Mouse (Mus musculus) lung, postnatal 4 days (tissue): Measurements from ENCODE around the gene Zfp52.

ENCODE experiments used
- DNase-seq, 2 experiments: peaks; one replicate each; pipeline ENCODE4 v3.0.0; 2021

The Zfp52 gene

DNA sequence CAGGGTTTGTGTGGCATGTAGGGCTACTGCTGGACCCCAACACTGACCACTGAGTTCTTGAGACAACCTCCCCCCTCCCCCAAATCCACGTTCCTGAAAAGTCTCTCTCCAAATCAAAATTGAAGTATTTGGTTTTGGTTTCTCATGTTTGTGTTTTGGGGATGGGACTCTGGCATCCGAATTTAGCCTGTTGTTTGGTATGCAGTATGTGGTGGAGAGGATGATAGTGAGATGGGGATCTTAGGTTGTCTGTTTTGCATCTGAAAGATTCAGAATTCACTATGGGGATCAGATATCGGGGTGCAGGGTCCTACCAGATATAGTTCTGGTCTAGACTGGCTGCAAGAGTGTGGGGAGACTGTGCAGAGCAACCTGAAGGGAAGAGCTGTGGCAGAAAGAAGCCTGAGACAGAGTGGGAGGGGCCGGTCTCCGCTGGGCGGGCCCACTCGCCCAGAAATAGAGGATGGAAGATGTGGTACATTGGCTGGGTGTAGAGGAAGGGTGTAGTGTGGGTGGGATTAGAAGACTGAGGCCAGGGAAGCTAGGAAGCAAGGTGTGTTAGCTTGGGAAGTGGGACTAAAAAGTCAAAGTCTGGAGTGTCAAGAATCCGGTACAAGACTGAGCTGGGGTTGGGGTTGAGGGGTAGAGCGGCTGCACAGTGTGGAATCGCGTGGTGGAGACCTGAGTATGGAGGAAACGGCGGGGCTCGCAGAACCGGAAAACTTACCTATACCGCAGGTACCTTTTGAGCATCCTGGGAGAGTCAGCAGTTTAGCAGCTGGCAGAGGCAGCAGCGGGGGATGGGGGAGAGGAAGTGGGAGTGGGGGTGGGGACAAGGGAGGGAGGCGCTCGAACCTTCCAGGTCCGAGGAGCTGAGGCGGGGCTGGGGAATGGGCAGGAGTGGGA, at the start of gene Zfp52:
Gene Zfp52, plus strand, starts transcription at position 444 of the 906 bp plus-strand sequence.
- DNase-seq: peak; percentile 70 to 80

DNA sequence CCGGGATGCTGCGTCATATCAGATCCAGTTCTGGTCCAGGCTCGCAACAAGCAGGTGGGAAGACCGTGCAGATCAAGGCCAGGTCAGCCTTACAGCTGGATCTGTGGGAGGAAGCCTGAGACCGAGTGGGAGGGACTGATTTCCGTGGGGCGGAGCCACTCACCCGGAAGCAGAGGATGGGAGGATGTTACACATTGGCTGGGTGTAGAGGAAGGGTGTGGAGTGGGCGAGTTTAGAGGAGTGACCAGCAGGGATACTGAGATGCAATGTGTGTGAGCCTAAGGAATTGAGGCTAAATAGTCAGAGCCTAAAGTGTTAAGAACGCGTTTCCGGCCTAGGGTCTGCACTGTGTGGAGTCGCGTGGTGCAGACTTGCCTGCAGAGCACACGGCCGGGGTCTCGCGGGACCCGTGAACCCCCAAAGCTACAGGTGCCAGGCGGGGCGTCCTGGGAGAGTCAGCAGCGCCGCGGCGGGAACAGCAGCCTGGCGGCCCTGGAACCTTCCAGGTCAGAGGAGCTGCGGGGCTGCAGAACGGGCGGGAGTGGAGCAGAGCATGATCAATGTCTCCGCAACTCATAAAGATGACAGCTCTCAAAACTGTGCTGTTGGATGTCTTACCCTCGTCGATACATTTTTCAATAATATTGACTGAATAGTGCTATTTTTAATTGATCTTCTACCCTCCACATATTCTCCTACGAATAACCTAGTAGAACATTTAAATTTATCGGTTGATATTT, 46.4 kb upstream of the Zfp52 start, which contains the start of gene Zfp53:
Gene Zfp53, plus strand, starts transcription at position 239 of the 740 bp plus-strand sequence.
- peak; percentile 92 for DNase-seq

GRCm38 (mm10) chr17:21489500-21490001, 45.8 kb upstream of the Zfp52 start:
- no peak for DNase-seq

DNA sequence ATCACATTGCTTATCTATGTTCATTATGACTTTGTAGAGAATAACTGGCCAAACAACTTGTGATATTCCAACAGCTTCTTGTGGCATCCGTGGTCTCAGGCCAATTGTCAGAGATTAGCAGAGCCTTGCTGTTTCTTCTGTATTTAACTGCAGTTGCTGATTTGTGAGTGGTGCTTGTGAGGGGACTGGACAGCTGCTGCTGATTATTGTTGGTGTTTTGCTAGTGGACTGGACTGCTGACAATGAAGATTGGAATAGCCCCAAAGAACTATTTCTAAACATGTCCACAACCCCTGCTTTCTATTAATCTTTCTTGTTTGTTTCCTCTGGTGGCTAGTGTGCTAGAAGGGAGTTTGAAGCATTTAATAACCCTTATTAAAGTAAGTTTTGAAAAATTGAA, 34.0 kb upstream of the Zfp52 start:
- no peak for DNase-seq

GRCm38 (mm10) chr17:21504524-21504923, 30.8 kb upstream of the Zfp52 start:
- DNase-seq: no peak

GRCm38 (mm10) chr17:21506258-21506657, 29.1 kb upstream of the Zfp52 start:
- DNase-seq: no peak

DNA sequence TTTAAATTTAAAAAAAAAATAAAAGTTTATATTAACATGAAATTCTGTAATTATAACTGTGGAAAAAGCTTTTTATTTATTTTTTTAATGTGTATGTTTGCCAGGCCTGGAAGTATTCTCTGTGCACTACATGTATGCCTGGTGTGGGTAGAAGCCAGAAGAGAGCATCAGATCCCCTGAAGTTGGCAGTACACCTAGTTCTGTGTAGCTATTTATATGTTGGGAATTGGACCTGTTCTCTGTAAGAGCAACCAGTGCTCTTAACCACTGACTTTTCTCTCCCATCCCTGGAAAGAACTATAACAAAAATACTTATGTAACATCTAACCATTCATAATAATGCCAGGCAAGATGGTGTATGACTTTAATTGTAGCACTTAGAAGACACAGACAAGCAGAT, 25.6 kb upstream of the Zfp52 start:
- no peak for DNase-seq

GRCm38 (mm10) chr17:21515403-21516105, 19.8 kb upstream of the Zfp52 start:
- DNase-seq: peak; percentile 40 to 82

DNA sequence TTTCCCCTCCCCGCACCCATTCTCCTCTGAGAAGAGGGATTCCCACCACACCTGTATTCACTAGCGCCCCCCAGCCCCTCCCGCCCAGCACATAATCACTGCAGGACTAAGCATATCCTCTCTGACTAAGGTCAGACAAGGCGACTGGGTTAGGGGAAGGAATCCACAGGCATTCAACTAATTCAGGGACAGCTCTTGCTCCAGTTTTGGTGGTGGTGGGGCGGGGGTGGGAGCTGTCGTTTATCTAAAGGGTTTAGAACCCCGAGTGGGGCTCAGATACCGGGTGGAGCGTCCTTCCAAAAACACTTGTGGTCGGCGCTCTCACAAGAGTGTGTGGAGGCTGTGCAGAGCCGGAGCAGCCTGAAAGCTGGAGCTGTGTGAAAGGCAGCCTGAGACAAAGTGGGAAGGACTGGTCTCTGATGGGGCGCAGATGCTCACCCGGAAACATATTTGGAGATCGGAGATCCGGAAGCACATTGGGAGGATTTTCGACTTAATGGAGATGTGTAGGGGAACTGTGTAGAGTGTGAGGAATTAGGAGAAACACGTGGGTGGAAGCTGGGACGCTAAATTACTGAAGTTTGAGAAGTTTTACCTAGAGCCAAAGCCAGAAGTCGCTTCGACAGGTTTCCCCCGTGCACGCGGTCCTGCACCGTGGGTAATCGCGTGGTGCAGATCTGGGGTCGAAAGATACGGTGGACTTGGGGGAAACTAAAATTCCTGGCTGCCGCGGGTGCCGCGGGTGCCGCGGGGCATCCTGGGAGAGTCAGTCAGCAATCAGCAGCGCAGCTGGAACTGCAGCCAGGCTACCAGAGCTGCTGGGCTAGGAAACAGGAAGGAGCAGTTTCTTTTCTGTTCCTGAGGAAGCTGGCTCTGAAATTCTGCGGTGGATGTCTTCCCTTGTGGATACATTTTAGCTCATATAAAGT, 18.9 kb upstream of the Zfp52 start:
- DNase-seq: peak; percentile 78 to 84

GRCm38 (mm10) chr17:21517130-21517671, 18.1 kb upstream of the Zfp52 start:
- DNase-seq: no peak

DNA sequence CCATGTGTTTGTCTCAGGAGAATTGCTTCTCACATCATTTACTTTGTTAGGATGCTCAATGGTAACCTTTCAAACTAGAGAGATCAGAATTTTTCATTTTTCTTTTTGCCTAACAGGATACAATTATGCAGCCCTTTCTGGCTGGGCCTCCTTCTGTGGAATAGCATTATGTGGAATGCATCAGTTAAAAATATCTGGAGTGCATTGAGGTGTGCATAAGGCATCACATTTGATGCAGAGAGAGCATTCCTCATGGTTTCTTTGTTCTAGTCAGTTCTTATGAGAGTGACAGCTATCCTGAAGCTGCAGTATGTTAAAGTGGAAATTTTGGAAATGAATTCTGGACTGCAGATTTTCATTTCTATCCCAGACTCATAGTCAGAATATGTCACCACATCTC, 9.1 kb upstream of the Zfp52 start:
- no peak for DNase-seq

DNA sequence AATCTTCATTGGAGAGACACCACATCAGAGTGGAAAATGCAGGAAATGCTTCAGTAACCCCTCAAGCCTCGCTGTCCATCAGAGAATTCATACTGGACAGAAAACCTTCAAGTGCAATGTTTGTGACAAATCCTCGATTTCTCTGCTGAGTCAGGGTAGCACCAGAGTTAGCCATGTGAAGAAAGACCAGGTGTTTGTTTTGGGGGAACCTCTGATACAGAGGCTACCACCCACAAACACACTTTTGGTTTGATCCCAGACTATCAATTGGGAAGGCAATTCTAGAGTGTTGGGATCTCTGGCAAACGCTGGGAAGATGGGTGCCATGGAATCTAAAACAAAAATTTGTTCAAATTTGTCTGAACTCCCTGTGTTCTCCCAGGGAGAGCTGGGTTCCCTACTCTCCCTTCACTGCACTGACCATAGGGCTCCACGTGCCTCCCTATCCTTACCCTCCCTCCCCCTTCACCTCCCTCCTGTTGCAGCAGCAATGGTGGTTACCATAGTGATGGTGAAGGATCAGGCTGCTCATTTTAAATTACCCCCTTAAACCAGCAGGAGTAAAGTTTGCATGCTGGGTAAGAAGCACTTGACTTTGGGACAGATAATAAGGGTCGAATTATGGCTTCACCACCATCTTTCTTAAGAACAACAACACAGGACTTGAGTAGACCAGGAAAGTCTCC, 4.6 kb upstream of the Zfp52 start:
- no peak for DNase-seq

DNA sequence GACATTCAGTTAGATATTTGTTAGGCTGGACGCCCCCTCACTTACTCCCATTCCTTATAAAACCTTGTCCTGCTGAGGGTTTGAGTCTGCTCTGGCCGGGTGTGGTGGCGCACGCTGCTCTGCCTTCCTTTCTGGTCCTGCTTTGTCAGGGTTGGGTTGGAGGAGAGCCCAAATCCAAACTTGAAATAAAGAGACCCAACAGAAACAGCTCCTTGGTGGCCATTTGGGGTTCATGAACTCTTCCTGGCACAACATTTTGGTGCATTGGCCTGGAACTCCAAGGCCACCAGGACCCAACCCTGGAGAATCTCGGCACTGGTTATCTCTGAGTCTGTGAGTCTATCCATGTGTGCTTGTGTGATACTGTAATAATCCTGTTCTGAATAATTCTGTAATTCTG, 3.7 kb upstream of the Zfp52 start:
- DNase-seq: peak in 1 of 2 experiments; percentile 26

GRCm38 (mm10) chr17:21532101-21532951, 3.0 kb upstream of the Zfp52 start:
- peak; percentile 79 to 81 for DNase-seq

DNA sequence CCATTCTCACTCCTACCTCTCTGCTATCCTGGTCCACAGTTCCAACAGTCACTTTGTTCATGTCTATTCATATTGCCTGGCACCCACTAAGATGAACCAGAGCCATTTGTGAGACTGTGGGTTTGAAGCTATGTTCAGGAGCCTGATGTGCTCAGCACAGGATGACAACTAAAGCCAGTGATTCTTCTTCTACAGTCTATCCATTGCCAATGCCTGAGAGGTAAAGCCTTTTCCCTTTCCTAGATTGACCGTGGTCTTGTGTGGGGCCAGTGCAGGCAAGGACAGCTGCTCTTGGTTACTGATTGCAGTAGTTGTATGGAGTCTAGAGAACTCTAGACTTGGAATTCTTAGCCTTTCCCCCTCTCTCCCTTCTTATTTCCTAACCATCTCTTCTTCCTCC, 1.4 kb upstream of the Zfp52 start:
- no peak for DNase-seq

GRCm38 (mm10) chr17:21534460-21535095, 761 bp upstream of the Zfp52 start:
- peak in 1 of 2 experiments; percentile 48 for DNase-seq

DNA sequence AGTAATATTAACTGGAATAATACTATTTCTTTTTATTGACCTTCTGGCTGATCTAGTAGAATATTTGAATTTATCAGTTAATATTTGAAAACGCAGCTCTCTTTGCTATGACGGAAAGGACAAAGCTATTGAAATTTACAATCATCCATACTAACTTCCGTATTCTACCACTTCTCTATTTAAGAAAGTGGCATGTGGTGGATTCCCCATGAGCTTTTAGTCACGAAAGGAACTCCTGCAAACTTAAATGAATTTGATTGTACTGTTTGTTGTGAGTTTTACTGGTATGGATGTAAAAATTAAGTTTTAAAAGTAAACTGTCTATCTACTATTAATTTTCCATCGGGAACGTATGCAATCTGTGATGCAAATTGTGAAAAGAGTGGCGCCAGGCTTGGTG, 757 bp downstream of the Zfp52 start:
- DNase-seq: no peak

GRCm38 (mm10) chr17:21536676-21537075, 1.3 kb downstream of the Zfp52 start:
- DNase-seq: no peak

- DNase-seq: no peak
These were observed 22.5 kb downstream of the Zfp52 start for GRCm38 (mm10) chr17:21557831-21558230.
